Mouse (Mus musculus) spleen, adult 2 months (tissue): ENCODE results near the gene Bbip1. TPM values are rescaled to one million over a fixed set of nuclear protein-coding genes. Genes with fewer than 3 reads are reported as not detected.
A peak's percentile ranks its signal among the peaks of the same experiment; 100 is the strongest.
"Not testable (repeated sequence)": the region's sequence is repeated elsewhere in the genome, so short reads cannot be mapped to it uniquely, and the experiment has no call there.

ENCODE experiments used
- DNase-seq, 2 experiments: peaks; one replicate each; pipeline versions ENCODE4 v3.0.0 to v3.0.0-alpha.2; 2012 to 2021; ENCODE audit warnings: low spot score in 2 of 2, low read depth in 1 of 2
- H3K27ac ChIP-seq: fragments of 200-500 bp; 2 replicates; pipeline ENCODE4 v1.5.1; 2012; ENCODE audit warnings: low read length, inconsistent platforms; ENCODE audit not compliant: insufficient read depth
- H3K27me3 ChIP-seq: fragments of 200-500 bp; 2 replicates; pipeline ENCODE4 v1.6.1; 2012; ENCODE audit warnings: mild to moderate bottlenecking, moderate library complexity, low read length, inconsistent platforms; ENCODE audit not compliant: control insufficient read depth, insufficient read depth
- H3K36me3 ChIP-seq: fragments of 200-500 bp; 2 replicates; pipeline ENCODE4 v1.6.1; 2012; ENCODE audit warnings: mild to moderate bottlenecking, low read length, inconsistent platforms; ENCODE audit not compliant: control insufficient read depth, insufficient read depth
- H3K4me1 ChIP-seq: fragments of 200-500 bp; 2 replicates; pipeline ENCODE4 v1.6.1; 2011; ENCODE audit warnings: inconsistent platforms; ENCODE audit not compliant: control insufficient read depth, insufficient read depth, insufficient read length
- H3K4me3 ChIP-seq: fragments of 200-500 bp; 2 replicates; pipeline ENCODE4 v1.5.1; 2011; ENCODE audit warnings: mild to moderate bottlenecking, inconsistent platforms; ENCODE audit not compliant: insufficient read depth, insufficient read length; ENCODE audit errors: extremely low read depth
- CTCF ChIP-seq: fragments of 200-500 bp; IDR thresholded peaks from 2 replicates; pipeline ENCODE4 v1.5.1; 2011; ENCODE audit warnings: mild to moderate bottlenecking, inconsistent platforms; ENCODE audit not compliant: insufficient read depth, insufficient read length, insufficient replicate concordance; ENCODE audit errors: extremely low read depth
- POLR2A ChIP-seq: fragments of 200-500 bp; IDR thresholded peaks from 2 replicates; pipeline ENCODE4 v1.6.1; 2011; ENCODE audit warnings: low read depth, low read length, inconsistent platforms
- WGBS: fragments of 180-500 bp; shearing (Covaris S2); methylation state at CpG from one replicate; pipeline ENCODE4 v1.1.7; 2018; 5-methylcytosine and 5-hydroxymethylcytosine counted together
- polyA plus RNA-seq: library from polyadenylated mRNA; depleted of rRNA; stranded (reverse); fragments of >200 nt; gene quantifications from 2 replicates; pipeline ENCODE4 v1.2.3, GENCODE M21; 2012

The Bbip1 gene
- polyA plus RNA-seq, 1 experiment: 4.2 TPM

DNA sequence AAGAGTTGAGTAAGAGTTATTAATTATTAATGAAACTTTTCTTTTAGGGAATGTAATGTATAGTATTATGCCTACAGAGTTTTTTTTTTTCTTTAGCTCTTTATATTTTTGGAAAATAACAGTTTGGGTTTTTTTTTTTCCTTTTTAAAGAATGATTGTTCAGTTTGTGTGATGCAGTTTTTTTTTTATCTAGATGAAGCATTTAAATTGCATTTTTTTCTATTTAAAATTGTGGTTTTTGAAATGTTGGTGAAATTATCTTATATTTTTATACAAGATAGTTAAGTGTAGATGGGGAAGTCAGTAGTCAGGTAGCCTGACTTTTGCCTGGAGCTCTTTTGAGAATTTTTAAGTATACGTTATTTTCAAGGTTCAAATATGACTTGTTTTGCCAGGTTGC lies 17.7 kb downstream of the Bbip1 start:
- DNase-seq: no peak
- Histone ChIP-seq H3K36me3 (peaks cover 45% of the 10 kb centered on the region), H3K27me3 (no peaks in the 10 kb centered on the region), H3K4me1 (no peaks in the 10 kb centered on the region), H3K27ac (no peak overlapping the region), H3K4me3 (no peak overlapping the region)
- WGBS: 92% methylated on average over 1 of the region's 1 CpGs
- TF ChIP-seq CTCF (no peak), POLR2A (no peak)

DNA sequence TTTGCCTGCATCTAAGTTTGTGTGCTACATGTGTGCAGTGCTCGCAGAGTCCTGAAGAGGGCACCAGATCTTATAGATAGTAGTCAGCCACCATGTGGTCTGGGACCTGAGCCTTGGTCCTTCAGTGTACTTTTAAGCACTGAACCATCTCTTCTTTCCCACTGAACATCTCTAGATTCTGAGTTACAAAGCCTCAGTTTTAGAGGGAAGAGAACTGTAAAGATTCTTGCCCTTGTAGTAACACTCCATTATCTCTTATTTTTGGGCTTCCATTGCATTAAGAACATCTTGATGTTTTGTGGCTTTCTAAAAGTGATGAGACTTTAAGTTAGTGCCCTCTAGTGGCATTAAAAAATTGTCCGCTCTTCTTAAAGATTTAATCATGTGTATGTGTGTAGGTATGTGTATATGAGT lies 19.1 kb downstream of the Bbip1 start:
- Histone ChIP-seq H3K36me3 (peaks cover 46% of the 10 kb centered on the region), H3K4me1 (no peaks in the 10 kb centered on the region), H3K4me3 (no peak overlapping the region), H3K27me3 (no peaks in the 10 kb centered on the region), H3K27ac (no peak overlapping the region)
- WGBS: 91% methylated on average over 2 of the region's 2 CpGs
- TF ChIP-seq POLR2A (no peak), CTCF (peak; percentile 21; the same call in 1 of the 2 replicates)
- peak in 1 of 2 experiments; percentile 53 for DNase-seq

DNA sequence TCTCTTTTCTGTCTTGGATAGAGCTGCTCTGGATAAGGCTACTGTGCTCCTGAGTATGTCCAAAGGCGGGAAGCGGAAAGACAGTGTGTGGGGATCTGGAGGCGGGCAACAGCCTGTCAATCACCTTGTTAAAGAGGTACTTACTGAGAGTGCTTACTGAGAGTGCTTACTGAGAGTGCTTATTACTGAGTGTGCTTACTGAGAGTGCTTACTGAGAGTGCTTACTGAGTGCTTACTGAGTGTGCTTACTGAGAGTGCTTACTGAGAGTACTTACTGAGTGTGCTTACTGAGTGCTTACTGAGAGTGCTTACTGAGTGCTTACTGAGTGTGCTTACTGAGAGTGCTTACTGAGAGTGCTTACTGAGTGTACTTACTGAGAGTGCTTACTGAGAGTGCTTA lies 22.4 kb downstream of the Bbip1 start:
- not testable (repeated sequence) for H3K4me3 ChIP-seq, DNase-seq, H3K27ac ChIP-seq, H3K27me3 ChIP-seq, H3K4me1 ChIP-seq
- peaks cover 43% of the 10 kb centered on the region for H3K36me3 ChIP-seq
- WGBS: 96% methylated on average over 3 of the region's 3 CpGs

DNA sequence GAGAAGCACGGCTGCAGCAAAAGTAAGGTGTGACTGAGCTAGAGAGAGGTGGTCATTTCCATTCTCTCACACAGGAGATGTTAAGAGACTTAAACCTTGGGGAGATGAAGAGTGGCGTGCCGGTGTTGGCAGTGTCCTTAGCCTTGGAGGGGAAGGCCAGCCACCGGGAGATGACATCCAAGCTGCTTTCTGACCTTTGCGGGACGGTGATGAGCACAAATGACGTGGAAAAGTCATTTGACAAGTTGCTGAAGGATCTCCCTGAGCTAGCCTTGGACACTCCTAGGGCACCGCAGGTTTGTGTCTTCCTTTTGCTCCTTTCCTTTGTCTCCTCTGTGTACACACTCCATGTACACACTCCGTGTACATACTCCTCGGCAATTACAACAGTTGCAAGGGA lies 24.9 kb downstream of the Bbip1 start:
- Histone ChIP-seq H3K4me1 (no peaks in the 10 kb centered on the region), H3K4me3 (no peak overlapping the region), H3K27ac (no peak overlapping the region), H3K36me3 (peaks cover 51% of the 10 kb centered on the region), H3K27me3 (no peaks in the 10 kb centered on the region)
- no peak for TF ChIP-seq CTCF
- TF ChIP-seq POLR2A: no peak
- DNase-seq: no peak
- WGBS: 92% methylated on average over 10 of the region's 10 CpGs

DNA sequence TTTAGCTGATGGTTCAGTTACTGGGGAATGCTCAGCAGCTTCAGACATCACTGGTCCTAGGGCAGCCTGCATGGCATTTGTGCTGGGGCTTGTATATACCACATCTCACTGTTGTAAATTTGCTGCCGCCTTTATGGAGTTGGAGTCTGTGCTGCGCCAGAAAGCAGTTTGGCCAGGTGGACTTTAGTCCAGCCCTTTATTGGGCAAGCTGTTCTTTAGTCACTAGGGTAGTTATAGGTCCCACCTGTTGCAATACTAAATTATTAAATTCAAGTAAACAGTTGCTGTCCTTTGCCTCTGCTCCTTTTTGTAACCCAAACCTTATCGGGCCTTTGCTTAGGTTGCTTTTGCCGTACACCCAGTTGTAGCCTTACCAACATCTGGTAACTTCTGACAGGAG lies 29.5 kb downstream of the Bbip1 start:
- H3K4me1 ChIP-seq: no peaks in the 10 kb centered on the region
- H3K36me3 ChIP-seq: peaks cover 47% of the 10 kb centered on the region
- TF ChIP-seq POLR2A (no peak), CTCF (no peak)
- no peak overlapping the region for H3K4me3 ChIP-seq
- H3K27ac ChIP-seq: no peak overlapping the region
- 95% methylated on average over 4 of the region's 4 CpGs for WGBS
- no peak for DNase-seq
- no peaks in the 10 kb centered on the region for H3K27me3 ChIP-seq

DNA sequence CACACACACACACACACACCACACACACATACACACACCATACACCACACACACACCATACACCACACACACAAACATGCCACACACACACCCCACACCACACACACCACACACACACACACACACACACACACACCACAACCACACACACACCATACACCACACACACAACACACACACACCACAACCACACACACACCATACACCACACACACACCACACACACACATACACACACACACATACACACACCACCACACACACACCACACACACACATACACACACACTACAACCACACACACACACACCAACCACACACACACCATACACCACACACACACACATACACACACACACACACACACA lies 37.7 kb downstream of the Bbip1 start:
- not testable (repeated sequence) for H3K4me3 ChIP-seq, DNase-seq, H3K36me3 ChIP-seq, H3K27me3 ChIP-seq
- H3K4me1 ChIP-seq: peaks cover 15% of the 10 kb centered on the region; the same call in 1 of the 2 replicates
- H3K27ac ChIP-seq: peak overlapping the region; percentile 34

DNA sequence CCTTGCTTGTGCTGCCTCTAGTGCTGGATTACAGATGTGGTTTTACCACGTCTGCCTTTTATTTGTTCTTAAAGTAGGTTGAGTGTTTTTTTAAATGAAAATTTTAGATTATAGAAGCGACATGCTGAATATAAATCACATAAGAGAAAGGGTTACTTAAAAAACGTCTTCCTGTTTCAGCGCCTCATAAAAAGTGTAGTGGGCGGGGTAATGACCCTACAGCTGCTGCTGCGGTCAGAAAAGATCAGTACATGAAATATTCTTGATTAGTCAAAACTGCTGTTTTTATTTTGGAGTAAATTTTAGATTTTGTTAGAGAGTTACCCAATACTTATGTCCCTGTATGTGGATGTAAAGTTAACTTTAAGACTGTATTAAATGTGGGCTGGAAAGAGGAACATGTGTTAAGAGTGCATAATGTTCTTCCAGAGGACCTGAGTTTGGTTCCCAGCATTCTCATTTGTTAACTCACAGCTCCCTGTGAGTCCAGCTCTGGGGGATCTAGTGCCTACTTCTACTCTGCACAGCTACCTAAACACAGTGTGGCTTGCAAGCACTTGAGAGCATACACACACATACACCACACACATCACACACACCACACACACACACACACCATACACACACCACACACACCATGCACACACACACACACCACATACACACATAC lies 38.3 kb downstream of the Bbip1 start:
- no peak for TF ChIP-seq POLR2A
- TF ChIP-seq CTCF: no peak
- Histone ChIP-seq H3K36me3 (peaks cover 10% of the 10 kb centered on the region), H3K4me3 (peak overlapping the region; percentile 32; the same call in 1 of the 2 replicates), H3K4me1 (peaks cover 15% of the 10 kb centered on the region), H3K27ac (peak overlapping the region; percentile 34), H3K27me3 (no peaks in the 10 kb centered on the region)
- WGBS: 1% methylated on average over 6 of the region's 6 CpGs
- DNase-seq: no peak
